21 mouse cellular contexts compared by ENCODE assay signal in genomic region chr13:98937108-98937507, GRCm38 (mm10). TPM values are rescaled to one million over a fixed set of nuclear protein-coding genes. Genes with fewer than 3 reads are reported as not detected.
"Had no signal": no experiment of that assay in that cellular context is flagged by ENCODE, and none has a peak within 500 bp of the region (broad histone marks: within the 10 kb centered on the region; RNA-seq: fewer than 3 reads in every experiment).

No protein-coding gene starts in this region.

- H3K4me3 ChIP-seq: limb, embryonic 13.5 days; midbrain, embryonic 12.5 days; neural tube, embryonic 15.5 days had no signal

- H3K4me1 ChIP-seq: midbrain, embryonic 12.5 days; neural tube, embryonic 15.5 days had no signal

- H3K27me3 ChIP-seq: limb, embryonic 13.5 days; midbrain, embryonic 12.5 days; neural tube, embryonic 15.5 days had no signal

- H3K9me3 ChIP-seq: limb, embryonic 13.5 days; midbrain, embryonic 12.5 days; neural tube, embryonic 15.5 days had no signal

- H3K36me3 ChIP-seq: limb, embryonic 13.5 days; midbrain, embryonic 12.5 days; neural tube, embryonic 15.5 days had no signal

- H3K4me2 ChIP-seq: limb, embryonic 13.5 days; midbrain, embryonic 12.5 days; neural tube, embryonic 15.5 days had no signal

- DNase-seq: kidney, adult 18-20 months; kidney, postnatal 25 days; layer of hippocampus, adult 9-11 months; layer of hippocampus, postnatal 36 days; left cerebral cortex, postnatal 4 days; lung, adult 18-20 months; retina, postnatal 1 day; right cerebral cortex, postnatal 4 days; thymus, adult 18-20 months; thymus, postnatal 14 days had no signal

- ATAC-seq: midbrain, embryonic 16.5 days had no signal

- H3K27ac ChIP-seq: limb, embryonic 13.5 days; liver, embryonic 14.5 days; midbrain, embryonic 12.5 days; neural tube, embryonic 15.5 days had no signal

- H3K9ac ChIP-seq: limb, embryonic 13.5 days; liver, embryonic 14.5 days; midbrain, embryonic 12.5 days; neural tube, embryonic 15.5 days had no signal

RNA-seq across cellular contexts. Expression of gene 1700024P04Rik, which starts 47.3 kb away (rescaled TPM):
- total RNA-seq: layer of hippocampus, postnatal 36 days; left cerebral cortex, postnatal 10 days; left cerebral cortex, postnatal 4 days; liver, adult 2 months; megakaryocyte-erythroid progenitor cell, adult 5-6 weeks had no signal
- polyA plus RNA-seq: kidney, embryonic 14.5 days; limb, embryonic 13.5 days; liver, adult 2 months; liver, embryonic 14.5 days; lung, embryonic 16.5 days; midbrain, embryonic 12.5 days; midbrain, embryonic 16.5 days; neural tube, embryonic 11.5 days; neural tube, embryonic 15.5 days had no signal
